Mouse (Mus musculus) erythroblast, embryonic 14.5 days (primary cell): ENCODE results near the gene Hmgb1.

Experiments used
- GATA1 ChIP-seq: IDR thresholded peaks from 2 replicates; pipeline ENCODE4 v1.6.1; 2012; ENCODE audit warnings: low read length, inconsistent platforms, mixed read lengths
- TAL1 ChIP-seq: IDR thresholded peaks from 3 replicates; pipeline ENCODE4 v1.6.1; 2012; ENCODE audit warnings: low read length, inconsistent platforms, mixed read lengths

- TF ChIP-seq GATA1, result no peak
- no peak for TF ChIP-seq TAL1
Measured at GRCm38 (mm10) chr5:149030103-149030502, 154.2 kb downstream of the Hmgb1 start.
